Mouse (Mus musculus) kidney, postnatal 0 days (tissue): Measurements from ENCODE around the gene Cdh8. TPM values are rescaled to one million over a fixed set of nuclear protein-coding genes. Genes with fewer than 3 reads are reported as not detected.

Experiments used
- ATAC-seq: fragments of 200-750 bp; cut with Nextera tagmentation; replicated peaks from 2 replicates; pipeline ENCODE4 v1.8.0; 2017; ENCODE audit warnings: low read depth, moderate number of reproducible peaks, moderate TSS enrichment, moderate library complexity; ENCODE audit not compliant: low FRiP score
- DNase-seq: peaks from one replicate; pipeline ENCODE4 v3.0.0-alpha.2; 2016; ENCODE audit warnings: low spot score
- H3K27ac ChIP-seq: fragments of 300-500 bp; sonication (generic); 2 replicates; pipeline ENCODE4 v1.5.1; 2014; ENCODE audit warnings: mild to moderate bottlenecking
- H3K27me3 ChIP-seq: fragments of 300-500 bp; sonication (generic); 2 replicates; pipeline ENCODE4 v1.6.1; 2014; ENCODE audit warnings: low read length, mixed read lengths; ENCODE audit not compliant: insufficient read depth
- H3K36me3 ChIP-seq: fragments of 300-500 bp; sonication (generic); 2 replicates; pipeline ENCODE4 v1.6.1; 2014; ENCODE audit warnings: low read length, mixed read lengths; ENCODE audit not compliant: insufficient read depth
- H3K4me1 ChIP-seq: fragments of 300-500 bp; sonication (generic); replicated peaks from 2 replicates; pipeline ENCODE4 v1.6.1; 2014; ENCODE audit warnings: antibody characterized with exemption, low read length, mixed read lengths; ENCODE audit not compliant: insufficient read depth
- H3K4me2 ChIP-seq: fragments of 300-500 bp; sonication (generic); 2 replicates; pipeline ENCODE4 v1.6.1; 2014; ENCODE audit warnings: mild to moderate bottlenecking, low read length, moderate library complexity, mixed read lengths
- H3K4me3 ChIP-seq: fragments of 300-500 bp; sonication (generic); replicated peaks from 2 replicates; pipeline ENCODE4 v1.5.1; 2014; ENCODE audit warnings: low read depth, low read length
- H3K9ac ChIP-seq: fragments of 300-500 bp; sonication (generic); 2 replicates; pipeline ENCODE4 v1.6.1; 2014; ENCODE audit warnings: low read depth, low read length
- H3K9me3 ChIP-seq: fragments of 300-500 bp; sonication (generic); replicated peaks from 2 replicates; pipeline ENCODE4 v1.6.1; 2016; ENCODE audit warnings: low read length, inconsistent platforms, mixed read lengths
- CTCF ChIP-seq: IDR thresholded peaks from 2 replicates; pipeline ENCODE4 v1.5.1; 2016; ENCODE audit warnings: antibody characterized with exemption, low read depth, mild to moderate bottlenecking, moderate library complexity
- WGBS: fragments of 180-500 bp; shearing (Covaris S2); extraction: QIAGEN DNeasy Blood & Tissue Kit; methylation state at CpG from one replicate; pipeline ENCODE4 v1.1.7; 2014; 5-methylcytosine and 5-hydroxymethylcytosine counted together
- polyA plus RNA-seq: library from polyadenylated mRNA; unstranded; fragments of >200 nt; fragmentation: Nextera tagmentation; extraction: Ambion mirVana; gene quantifications from 2 replicates; pipeline ENCODE4 v1.2.1, GENCODE M21; 2015

The Cdh8 gene
- polyA plus RNA-seq, 1 experiment from 2014 or later = 0.18 TPM

GRCm38 (mm10) chr8:99368449-99368848 lies 47.8 kb downstream of the Cdh8 start:
- 90% methylated on average over 7 of the region's 7 CpGs for WGBS
- Histone ChIP-seq H3K9me3 (no peaks in the 10 kb centered on the region), H3K27ac (no peak overlapping the region), H3K27me3 (no peaks in the 10 kb centered on the region), H3K4me3 (no peak overlapping the region), H3K4me1 (no peaks in the 10 kb centered on the region), H3K9ac (no peak overlapping the region), H3K4me2 (no peak overlapping the region), H3K36me3 (no peaks in the 10 kb centered on the region)
- ATAC-seq (no peak), DNase-seq (no peak)
- TF ChIP-seq CTCF = no peak

GRCm38 (mm10) chr8:99353923-99354322 lies 62.3 kb downstream of the Cdh8 start:
- Histone ChIP-seq H3K27me3 (no peaks in the 10 kb centered on the region), H3K36me3 (no peaks in the 10 kb centered on the region), H3K4me2 (no peak overlapping the region), H3K9me3 (no peaks in the 10 kb centered on the region), H3K4me3 (no peak overlapping the region), H3K4me1 (no peaks in the 10 kb centered on the region), H3K9ac (no peak overlapping the region), H3K27ac (no peak overlapping the region)
- TF ChIP-seq CTCF = no peak
- DNase-seq (no peak), ATAC-seq (no peak)
- 83% methylated on average over 3 of the region's 3 CpGs for whole genome bisulfite sequencing

GRCm38 (mm10) chr8:99353221-99353620 lies 63.0 kb downstream of the Cdh8 start:
- DNase-seq (no peak), ATAC-seq (no peak)
- WGBS = 62% methylated on average over 1 of the region's 1 CpGs
- Histone ChIP-seq H3K27ac (no peak overlapping the region), H3K36me3 (no peaks in the 10 kb centered on the region), H3K27me3 (no peaks in the 10 kb centered on the region), H3K4me3 (no peak overlapping the region), H3K9ac (no peak overlapping the region), H3K4me1 (no peaks in the 10 kb centered on the region), H3K9me3 (no peaks in the 10 kb centered on the region), H3K4me2 (no peak overlapping the region)
- TF ChIP-seq CTCF = no peak

GRCm38 (mm10) chr8:99349456-99349855 lies 66.8 kb downstream of the Cdh8 start:
- DNase-seq = no peak
- Histone ChIP-seq H3K36me3 (no peaks in the 10 kb centered on the region), H3K4me2 (no peak overlapping the region), H3K9ac (no peak overlapping the region), H3K9me3 (no peaks in the 10 kb centered on the region), H3K27me3 (no peaks in the 10 kb centered on the region), H3K4me1 (no peaks in the 10 kb centered on the region), H3K27ac (no peak overlapping the region), H3K4me3 (no peak overlapping the region)
- TF ChIP-seq CTCF = no peak
- no peak for ATAC-seq

- ATAC-seq (no peak), DNase-seq (no peak)
- Histone ChIP-seq H3K4me1 (no peaks in the 10 kb centered on the region), H3K9ac (no peak overlapping the region), H3K27ac (no peak overlapping the region), H3K4me3 (no peak overlapping the region), H3K9me3 (no peaks in the 10 kb centered on the region), H3K36me3 (no peaks in the 10 kb centered on the region), H3K27me3 (no peaks in the 10 kb centered on the region), H3K4me2 (no peak overlapping the region)
- TF ChIP-seq CTCF = no peak
- WGBS = 63% methylated on average over 3 of the region's 3 CpGs
Observed at GRCm38 (mm10) chr8:99348618-99349017, 67.7 kb downstream of the Cdh8 start.

- Histone ChIP-seq H3K4me3 (no peak overlapping the region), H3K4me2 (no peak overlapping the region), H3K4me1 (no peaks in the 10 kb centered on the region), H3K27me3 (no peaks in the 10 kb centered on the region), H3K9me3 (no peaks in the 10 kb centered on the region), H3K36me3 (no peaks in the 10 kb centered on the region), H3K9ac (no peak overlapping the region), H3K27ac (no peak overlapping the region)
- DNase-seq (no peak), ATAC-seq (no peak)
- no peak for TF ChIP-seq CTCF
- 50% methylated on average over 1 of the region's 1 CpGs for WGBS
Observed at GRCm38 (mm10) chr8:99339310-99339709, 77.0 kb downstream of the Cdh8 start.

GRCm38 (mm10) chr8:99327559-99327958 lies 88.7 kb downstream of the Cdh8 start:
- no peak for DNase-seq
- Histone ChIP-seq H3K9ac (no peak overlapping the region), H3K36me3 (no peaks in the 10 kb centered on the region), H3K9me3 (no peaks in the 10 kb centered on the region; the same call in 1 of the 2 replicates), H3K27ac (no peak overlapping the region), H3K4me1 (no peaks in the 10 kb centered on the region), H3K27me3 (no peaks in the 10 kb centered on the region), H3K4me3 (no peak overlapping the region), H3K4me2 (no peak overlapping the region)
- ATAC-seq = no peak
- TF ChIP-seq CTCF = no peak
- WGBS = 70% methylated on average over 5 of the region's 5 CpGs
